In genomic region chr12:108162036-108162435, GRCm38 (mm10) we compare ENCODE assay signal across 9 mouse cellular contexts. TPM values are rescaled to one million over a fixed set of nuclear protein-coding genes. Genes with fewer than 3 reads are reported as not detected.
DNase-seq lines count a peak whose midpoint lies in the region; TF ChIP-seq lines count a peak whose summit lies in the region.
"Had no signal": no experiment of that assay in that cellular context is flagged by ENCODE, and none has a peak within 500 bp of the region (broad histone marks: within the 10 kb centered on the region; RNA-seq: fewer than 3 reads in every experiment).

No protein-coding gene starts in this region.

- intact Hi-C loops in left cerebral cortex, adult 2 months (cut with DNase I) = no loop called here
- intact Hi-C loops in left cerebral cortex, postnatal 4 days (cut with DNase I) = no loop called here

- no peak overlapping the region for H3K27ac ChIP-seq in left cerebral cortex, adult 2 months
- H3K27ac ChIP-seq: neural tube, embryonic 13.5 days had no signal

- TF ChIP-seq CTCF in left cerebral cortex, adult 2 months (IDR thresholded peaks at IDR 0.05) = peak; percentile 58

- H3K4me3 ChIP-seq in left cerebral cortex, adult 2 months = no peak overlapping the region
- H3K4me3 ChIP-seq: neural tube, embryonic 13.5 days had no signal

- peak; percentile 37 for DNase-seq in adrenal gland, postnatal 14 days
- no peak for DNase-seq in adrenal gland, adult 18-20 months (ENCODE audit: low spot score in 2 of 2)
- DNase-seq in left cerebral cortex, adult 2 months (ENCODE audit: extremely low spot score in 1 of 2, low spot score in 2 of 2) = no peak
- no peak for DNase-seq in left cerebral cortex, adult 8-10 months (ENCODE audit: low spot score in 2 of 2)
- peak; percentile 33 for DNase-seq in NIH3T3 (ENCODE audit: low read depth)
- DNase-seq in left cerebral cortex, postnatal 4 days = peak; percentile 12
- DNase-seq in testis, postnatal 10 days (ENCODE audit: low spot score) = no peak
- DNase-seq in yolk sac, embryonic 10.5 days (ENCODE audit: low spot score) = no peak

RNA-seq across cellular contexts. Expression of gene Setd3, which starts 17.1 kb away (rescaled TPM):
- 92.3 and 93.2 TPM in 2 replicates for total RNA-seq in adrenal gland, postnatal 14 days (2021)
- total RNA-seq in adrenal gland, adult 18-20 months (2021) = 100 to 1,000 TPM; 101 to 127 TPM
- 100 to 1,000 TPM; 167 to 185 TPM for total RNA-seq in left cerebral cortex, adult 2 months (2021)
- total RNA-seq in left cerebral cortex, adult 8-10 months (2022) = 100 to 1,000 TPM; 184 to 213 (median 200) TPM
- total RNA-seq in left cerebral cortex, postnatal 4 days (2021) = 100 to 1,000 TPM; 122 to 123 TPM

RNA-seq across cellular contexts. Expression of gene Ccnk, which starts 17.3 kb away (rescaled TPM):
- total RNA-seq in adrenal gland, postnatal 14 days (2021) = 31.5 and 31.7 TPM in 2 replicates
- total RNA-seq in adrenal gland, adult 18-20 months (2021) = 10 to 100 TPM; 29.2 to 31.1 TPM
- 10 to 100 TPM; 30.4 to 33.4 TPM for total RNA-seq in left cerebral cortex, adult 2 months (2021)
- 10 to 100 TPM; 25.9 to 30.3 (median 28.2) TPM for total RNA-seq in left cerebral cortex, adult 8-10 months (2022)
- total RNA-seq in left cerebral cortex, postnatal 4 days (2021) = 10 to 100 TPM; 39.0 to 40.2 TPM

Comparison
In these comparisons a context has a peak if more than half of its experiments do, and no peak if none do; other contexts are left out.
1. DNase-seq: peak in adrenal gland, postnatal 14 days (single experiment), NIH3T3 (single experiment) and left cerebral cortex, postnatal 4 days (single experiment); none in adrenal gland, adult 18-20 months (0 of 2), left cerebral cortex, adult 2 months (0 of 2), left cerebral cortex, adult 8-10 months (0 of 2), testis, postnatal 10 days (single experiment) and yolk sac, embryonic 10.5 days (single experiment).